Mouse (Mus musculus) heart, adult 2 months (tissue): ENCODE results near the gene Dock2. TPM values are rescaled to one million over a fixed set of nuclear protein-coding genes. Genes with fewer than 3 reads are reported as not detected.

Source experiments
- DNase-seq, 2 experiments: peaks; one replicate each; pipeline ENCODE4 v3.0.0; 2021
- H3K27ac ChIP-seq: fragments of 200-600 bp; 2 replicates; pipeline ENCODE4 v1.8.1; 2022
- H3K27me3 ChIP-seq: fragments of 200-500 bp; 2 replicates; pipeline ENCODE4 v1.6.1; 2012; ENCODE audit warnings: mild to moderate bottlenecking, low read length, inconsistent platforms, mixed read lengths; ENCODE audit not compliant: control insufficient read depth, insufficient read depth
- H3K36me3 ChIP-seq: fragments of 200-500 bp; 2 replicates; pipeline ENCODE4 v1.6.1; 2012; ENCODE audit warnings: low read length, inconsistent platforms; ENCODE audit not compliant: control insufficient read depth, insufficient read depth
- H3K4me1 ChIP-seq: fragments of 200-500 bp; 2 replicates; pipeline ENCODE4 v1.6.1; 2011; ENCODE audit warnings: low read length; ENCODE audit not compliant: control insufficient read depth, insufficient read depth
- H3K4me3 ChIP-seq: fragments of 200-600 bp; 2 replicates; pipeline ENCODE4 v1.8.1; 2022
- H3K79me2 ChIP-seq: fragments of 200-500 bp; replicated peaks from 2 replicates; pipeline ENCODE4 v1.6.1; 2012; ENCODE audit warnings: mild to moderate bottlenecking, inconsistent platforms, low read length, moderate library complexity, mixed read lengths; ENCODE audit not compliant: control insufficient read depth, insufficient read depth
- H3K9ac ChIP-seq: fragments of 200-500 bp; 2 replicates; pipeline ENCODE4 v1.6.1; 2012; ENCODE audit warnings: low read depth, mild to moderate bottlenecking, control low read depth, inconsistent platforms, low read length, mixed read lengths
- CTCF ChIP-seq: fragments of 200-600 bp; IDR thresholded peaks from 2 replicates; pipeline ENCODE4 v1.8.1; 2022; ENCODE audit warnings: antibody characterized with exemption, mild to moderate bottlenecking, moderate library complexity
- EP300 ChIP-seq: fragments of 200-500 bp; IDR thresholded peaks from 2 replicates; pipeline ENCODE4 v1.6.1; 2011; ENCODE audit warnings: low read depth, low read length, control low read depth; ENCODE audit not compliant: insufficient read depth
- POLR2A ChIP-seq: fragments of 200-500 bp; IDR thresholded peaks from 2 replicates; pipeline ENCODE4 v1.6.1; 2011; ENCODE audit warnings: mild to moderate bottlenecking, low read depth, low read length, control low read depth; ENCODE audit not compliant: insufficient read depth
- WGBS: fragments of 180-500 bp; shearing (Covaris S2); methylation state at CpG from one replicate; pipeline ENCODE4 v1.1.7; 2018; 5-methylcytosine and 5-hydroxymethylcytosine counted together
- intact Hi-C: fragments of 180-260 bp; cut with DNase I; formaldehyde crosslinking; loops from one replicate; pipeline ENCODE4 v1.15.1; 2025
- polyA plus RNA-seq: library from polyadenylated mRNA; depleted of rRNA; stranded (reverse); fragments of >200 nt; gene quantifications from 2 replicates; pipeline ENCODE4 v1.2.3, GENCODE M21; 2012
- total RNA-seq, 2 experiments: library from RNA; stranded (reverse); gene quantifications; 2 replicates each; pipeline ENCODE4 v1.2.3; 2021

Dock2 gene
- total and polyA plus RNA-seq, 3 experiments: 1.7 to 3.4 (median 2.3) TPM

DNA sequence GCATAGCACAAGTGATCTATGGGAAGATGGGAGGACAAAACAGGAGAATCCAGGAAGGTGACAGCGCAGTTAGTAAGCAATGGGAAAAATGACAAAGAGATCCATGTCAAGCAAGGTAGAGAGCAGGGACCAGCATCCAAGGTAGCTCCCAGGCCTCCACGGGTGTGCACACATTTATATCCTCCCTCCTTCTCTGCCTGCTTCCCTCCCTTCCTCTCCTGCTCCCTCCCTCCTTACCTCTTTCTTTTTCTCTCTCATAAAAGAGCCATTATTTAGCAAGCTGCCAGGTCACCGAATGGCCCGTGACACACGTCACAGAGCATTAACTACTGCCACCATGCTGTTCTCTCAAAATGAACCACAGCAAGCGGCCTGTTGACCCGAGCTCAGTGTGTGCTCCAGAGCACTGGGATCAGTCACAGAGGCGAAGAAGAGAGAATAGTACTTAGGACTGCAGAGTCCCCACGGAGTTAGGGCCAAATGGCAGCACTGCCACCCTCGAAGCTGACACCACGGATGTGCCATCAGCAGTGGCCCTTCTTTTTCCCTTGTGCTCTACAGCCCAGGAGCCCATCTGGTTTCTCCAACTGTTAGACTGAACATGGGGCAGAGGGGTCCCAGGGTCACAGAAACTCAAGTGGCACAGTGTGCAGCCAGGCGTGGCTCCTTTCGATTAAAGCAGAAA, 499.4 kb downstream of the Dock2 start:
- TF ChIP-seq EP300 (no peak), POLR2A (no peak), CTCF (no peak)
- no peaks in the 10 kb centered on the region for H3K36me3 ChIP-seq
- intact Hi-C loops: no loop called here
- H3K4me3 ChIP-seq: no peak overlapping the region
- WGBS: 57% methylated on average over 13 of the region's 13 CpGs
- H3K27me3 ChIP-seq: no peaks in the 10 kb centered on the region
- H3K27ac ChIP-seq: no peak overlapping the region
- DNase-seq: no peak
- no peak overlapping the region for H3K9ac ChIP-seq
- H3K4me1 ChIP-seq: no peaks in the 10 kb centered on the region
- H3K79me2 ChIP-seq: no peaks in the 10 kb centered on the region

- Histone ChIP-seq H3K79me2 (no peaks in the 10 kb centered on the region), H3K27me3 (no peaks in the 10 kb centered on the region), H3K9ac (no peak overlapping the region), H3K27ac (no peak overlapping the region), H3K4me3 (no peak overlapping the region), H3K36me3 (no peaks in the 10 kb centered on the region), H3K4me1 (no peaks in the 10 kb centered on the region)
- 76% methylated on average over 3 of the region's 3 CpGs for WGBS
- DNase-seq: no peak
- TF ChIP-seq EP300 (no peak), CTCF (no peak), POLR2A (no peak)
- intact Hi-C loops: no loop called here
Measured at GRCm38 (mm10) chr11:34277047-34277445, 506.6 kb downstream of the Dock2 start.

- Histone ChIP-seq H3K27ac (no peak overlapping the region), H3K9ac (no peak overlapping the region), H3K27me3 (no peaks in the 10 kb centered on the region), H3K79me2 (no peaks in the 10 kb centered on the region), H3K4me3 (no peak overlapping the region), H3K4me1 (no peaks in the 10 kb centered on the region), H3K36me3 (no peaks in the 10 kb centered on the region)
- no peak for DNase-seq
- WGBS: 83% methylated on average over 14 of the region's 14 CpGs
- TF ChIP-seq EP300 (no peak), CTCF (no peak), POLR2A (no peak)
- intact Hi-C loops: no loop called here
Measured at GRCm38 (mm10) chr11:34276363-34277046, 507.2 kb downstream of the Dock2 start.

- 39% methylated on average over 2 of the region's 2 CpGs for WGBS
- intact Hi-C loops: no loop called here
- H3K27ac ChIP-seq: no peak overlapping the region
- no peak for TF ChIP-seq POLR2A
- TF ChIP-seq CTCF: no peak
- no peak for TF ChIP-seq EP300
- no peaks in the 10 kb centered on the region for H3K36me3 ChIP-seq
- no peak for DNase-seq
- H3K79me2 ChIP-seq: no peaks in the 10 kb centered on the region
- H3K9ac ChIP-seq: no peak overlapping the region
- H3K4me3 ChIP-seq: no peak overlapping the region
- H3K27me3 ChIP-seq: no peaks in the 10 kb centered on the region
- no peaks in the 10 kb centered on the region for H3K4me1 ChIP-seq
Measured at GRCm38 (mm10) chr11:34275941-34276340, 507.8 kb downstream of the Dock2 start.

GRCm38 (mm10) chr11:34272016-34272415, 511.7 kb downstream of the Dock2 start:
- no peaks in the 10 kb centered on the region for H3K27me3 ChIP-seq
- intact Hi-C loops: no loop called here
- H3K36me3 ChIP-seq: no peaks in the 10 kb centered on the region
- H3K4me3 ChIP-seq: no peak overlapping the region
- H3K27ac ChIP-seq: no peak overlapping the region
- no peaks in the 10 kb centered on the region for H3K4me1 ChIP-seq
- no peak overlapping the region for H3K9ac ChIP-seq
- no peak for TF ChIP-seq EP300
- TF ChIP-seq POLR2A: no peak
- no peak for TF ChIP-seq CTCF
- no peaks in the 10 kb centered on the region for H3K79me2 ChIP-seq
- no peak for DNase-seq
- WGBS: 71% methylated on average over 10 of the region's 10 CpGs

DNA sequence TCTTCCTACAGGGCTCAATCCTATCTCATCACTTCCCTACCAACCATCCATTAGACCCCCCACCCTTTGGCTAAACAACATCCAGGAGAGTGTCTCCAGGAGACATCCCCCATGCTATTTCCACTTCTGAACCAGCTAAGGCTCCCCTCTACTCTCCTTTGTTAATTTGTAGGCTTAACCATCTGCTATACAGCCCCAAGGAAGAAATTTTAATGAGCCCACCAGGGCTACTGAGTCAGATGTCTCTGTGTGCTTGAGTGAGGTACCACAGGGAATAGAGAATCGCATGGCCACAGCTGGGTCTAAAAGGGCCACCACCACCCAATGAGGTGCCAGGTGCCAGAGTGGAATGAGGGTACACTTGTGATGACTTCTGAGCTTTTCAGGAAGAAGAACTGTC, 519.6 kb downstream of the Dock2 start:
- no peaks in the 10 kb centered on the region for H3K79me2 ChIP-seq
- H3K27me3 ChIP-seq: no peaks in the 10 kb centered on the region
- no peaks in the 10 kb centered on the region for H3K36me3 ChIP-seq
- no peak for TF ChIP-seq EP300
- no peak for TF ChIP-seq CTCF
- TF ChIP-seq POLR2A: no peak
- no peak overlapping the region for H3K4me3 ChIP-seq
- 86% methylated on average over 1 of the region's 1 CpGs for WGBS
- intact Hi-C loops: no loop called here
- H3K27ac ChIP-seq: no peak overlapping the region
- DNase-seq: no peak
- H3K4me1 ChIP-seq: no peaks in the 10 kb centered on the region
- H3K9ac ChIP-seq: no peak overlapping the region
